Mouse (Mus musculus) lung, postnatal 25 days (tissue): ENCODE results near the gene Fbxo11.

ENCODE experiments used
- DNase-seq: peaks from one replicate; pipeline ENCODE4 v3.0.0; 2022; ENCODE audit warnings: low spot score

Fbxo11 gene

GRCm38 (mm10) chr17:88065031-88065800 is at the start of gene Fbxo11:
Gene Fbxo11, minus strand, starts transcription at chr17:88065291.
- no peak for DNase-seq

GRCm38 (mm10) chr17:88113883-88114229 is 48.8 kb upstream of the Fbxo11 start:
- DNase-seq, result no peak

DNA sequence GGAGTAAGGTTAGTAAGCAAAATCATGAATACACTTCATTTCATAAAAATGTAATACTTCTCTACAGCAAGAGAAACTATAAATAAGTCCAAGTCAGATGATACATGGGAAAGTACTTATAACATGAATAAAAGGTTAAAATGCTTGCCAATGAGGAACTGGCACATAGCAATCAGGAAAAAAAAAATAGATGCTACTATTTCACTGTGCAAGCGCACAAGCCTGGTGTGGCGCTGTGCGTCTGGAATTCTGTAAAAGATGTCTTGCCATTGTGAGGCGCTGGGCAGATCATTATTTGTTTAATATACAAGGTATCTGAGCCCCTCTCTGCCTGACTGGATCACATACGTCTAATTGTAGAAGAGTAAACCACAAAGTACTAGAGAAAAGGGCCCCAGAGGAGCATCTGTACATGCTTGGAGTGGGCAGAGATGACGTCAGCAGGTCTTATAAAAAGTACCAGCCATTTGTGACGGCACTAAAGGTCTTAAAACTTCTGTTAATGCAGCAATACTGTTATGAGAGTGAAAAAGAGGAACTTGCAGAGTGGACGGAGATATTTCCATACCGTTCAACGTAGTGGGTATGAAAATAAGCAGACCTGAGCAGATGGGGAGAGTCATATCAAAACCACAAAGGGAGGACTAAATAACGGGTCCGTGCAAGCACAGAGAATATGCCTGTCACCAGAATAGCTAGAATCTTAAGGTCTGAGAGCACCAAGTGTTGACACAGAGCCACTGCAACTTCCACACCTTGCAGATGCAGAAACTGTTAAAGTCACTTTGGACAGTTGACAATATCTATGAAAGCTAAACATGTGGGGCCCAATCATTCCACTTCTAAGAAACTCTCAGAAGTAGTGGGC is 48.2 kb upstream of the Fbxo11 start:
- peak; percentile 64 for DNase-seq

DNA sequence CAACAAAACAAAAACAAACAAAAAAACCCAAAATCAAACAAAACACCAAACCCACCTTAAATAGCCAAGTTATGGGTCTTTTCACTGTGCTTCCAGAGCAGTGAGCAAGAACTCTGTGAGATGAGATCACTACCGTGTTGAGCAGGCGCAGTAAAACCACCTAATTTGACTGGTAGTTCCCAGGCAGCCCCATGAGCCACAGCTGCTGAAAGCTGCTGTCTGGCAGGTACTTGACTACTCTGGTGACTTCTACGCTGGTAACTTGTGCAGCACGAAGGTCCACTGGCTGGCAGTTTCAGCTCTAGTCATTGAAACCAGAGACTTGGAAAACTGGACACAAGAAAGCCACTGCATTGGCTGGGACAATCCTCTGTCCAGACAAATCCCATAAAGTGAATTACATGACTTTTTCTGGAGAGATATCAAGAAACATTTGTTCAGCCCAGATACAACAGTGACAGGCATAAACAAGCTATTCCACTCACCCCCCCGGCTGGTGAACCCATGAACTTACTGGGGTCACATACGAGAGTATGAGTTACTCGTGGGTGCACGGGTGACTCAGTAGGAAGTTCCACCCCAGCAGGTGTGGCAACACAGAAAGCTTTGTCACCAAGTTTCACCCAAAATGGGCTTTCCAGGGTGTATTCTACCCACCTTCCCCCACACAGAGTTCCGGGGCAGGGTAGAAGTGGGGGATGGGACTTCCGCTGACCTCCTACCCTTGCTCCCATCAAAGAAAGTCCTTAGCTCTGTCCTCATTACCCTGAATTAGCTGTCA is 47.0 kb upstream of the Fbxo11 start:
- peak; percentile 16 for DNase-seq

DNA sequence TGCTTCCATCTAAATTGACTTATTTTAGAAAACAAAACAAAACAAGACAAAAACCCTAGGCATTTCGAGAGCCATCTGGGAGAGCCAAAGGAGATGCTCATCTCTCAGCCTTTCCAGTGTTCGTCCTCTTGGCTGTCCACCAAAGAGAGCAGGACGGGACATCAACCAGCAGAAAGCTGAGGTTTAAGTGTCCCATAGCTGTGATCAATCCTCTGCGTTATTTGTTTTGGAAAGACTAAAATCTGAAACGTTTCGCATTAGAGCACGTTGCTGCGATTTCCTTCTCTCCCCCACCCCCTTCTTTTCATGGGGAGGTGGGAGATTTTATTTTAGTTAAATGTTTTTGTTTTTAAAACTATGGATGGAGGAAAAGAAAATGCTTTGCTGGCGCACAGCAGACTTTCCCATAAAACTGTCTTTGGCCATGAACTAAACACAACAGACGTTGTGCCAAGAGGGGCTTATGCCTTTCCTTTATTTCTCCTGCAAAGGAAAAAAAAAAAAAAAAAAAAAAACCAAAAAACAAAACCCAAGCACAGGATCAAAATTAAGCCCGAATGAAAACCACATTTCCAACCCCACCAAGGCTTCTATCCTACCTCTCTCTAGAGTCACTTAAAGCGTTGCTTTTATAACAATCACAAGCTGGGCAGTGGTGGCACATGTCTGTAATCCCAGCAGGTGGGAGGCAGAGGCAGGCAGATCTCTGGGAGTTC is 46.1 kb upstream of the Fbxo11 start:
- DNase-seq, result no peak

DNA sequence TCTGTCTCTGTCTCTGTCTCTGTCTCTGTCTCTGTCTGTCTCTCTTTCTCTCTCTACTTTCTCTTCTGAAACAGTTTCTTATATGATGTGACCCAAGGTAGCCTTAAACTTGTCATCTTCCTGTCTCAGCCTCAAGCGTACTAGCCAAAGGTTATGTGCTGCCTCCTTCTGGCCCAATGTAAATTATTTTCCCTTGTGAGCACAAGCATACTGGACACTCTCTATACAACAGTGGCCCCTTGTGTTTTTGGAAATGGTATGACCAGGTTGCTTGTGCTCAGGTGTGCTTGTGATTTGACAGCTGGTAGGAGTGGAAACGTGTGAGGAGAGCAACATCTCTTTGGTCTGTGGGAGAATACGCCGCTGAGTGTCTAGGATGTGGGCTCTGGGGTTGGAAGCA is 42.6 kb upstream of the Fbxo11 start:
- DNase-seq, result no peak

- DNase-seq, result no peak
Observed at GRCm38 (mm10) chr17:88106365-88106764, 41.3 kb upstream of the Fbxo11 start.

DNA sequence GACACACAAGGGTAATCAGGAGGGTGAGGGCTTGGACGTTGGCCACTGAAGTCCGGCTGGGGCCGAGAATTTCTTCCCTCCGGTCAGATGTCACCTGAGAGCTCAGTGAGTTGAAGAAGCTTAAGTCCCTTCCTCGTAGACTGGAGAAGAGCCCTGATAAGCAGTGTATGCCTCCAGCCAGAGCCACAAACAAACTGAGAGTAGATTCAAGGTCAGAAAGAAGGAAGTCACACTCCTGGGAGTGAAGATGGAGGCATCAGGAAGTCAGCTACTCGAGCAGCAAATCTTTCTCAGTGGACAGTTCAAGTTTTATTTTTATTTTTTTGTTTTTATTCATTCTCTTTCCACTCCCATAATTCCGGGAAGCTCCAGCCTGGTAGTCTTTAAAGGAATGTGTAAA is 37.5 kb upstream of the Fbxo11 start:
- no peak for DNase-seq

DNA sequence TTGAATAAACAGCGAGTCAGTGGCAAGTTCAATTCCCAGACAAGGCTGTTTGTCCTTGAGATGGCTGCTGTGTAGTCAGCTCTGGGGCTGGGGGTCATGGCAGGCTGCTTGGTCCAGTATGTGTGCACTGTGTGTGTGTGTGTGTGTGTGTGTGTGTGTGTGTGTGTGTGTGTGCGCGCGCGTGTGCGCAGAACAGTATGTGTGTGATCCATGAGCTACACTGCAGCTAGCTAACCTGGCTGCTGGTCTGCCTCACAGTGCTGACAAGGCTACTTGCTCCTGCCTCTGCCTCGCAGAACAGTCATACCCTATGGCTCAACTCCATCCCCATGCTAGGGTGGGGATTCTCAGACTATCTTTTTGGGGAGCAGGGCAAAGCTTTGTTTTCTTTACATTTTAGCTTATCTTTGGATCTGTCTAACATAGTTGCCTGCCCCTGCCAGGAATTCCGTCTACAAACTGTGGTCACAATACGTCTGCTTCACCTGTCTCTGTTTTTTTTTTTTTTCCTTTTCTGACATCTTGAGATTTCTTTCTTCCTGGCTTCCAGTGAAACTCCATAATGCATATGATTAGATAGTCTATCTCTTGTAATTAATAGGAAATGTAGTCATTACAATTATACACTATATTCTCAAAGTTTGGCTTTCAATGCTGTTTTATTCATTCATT is 33.2 kb upstream of the Fbxo11 start:
- no peak for DNase-seq

DNA sequence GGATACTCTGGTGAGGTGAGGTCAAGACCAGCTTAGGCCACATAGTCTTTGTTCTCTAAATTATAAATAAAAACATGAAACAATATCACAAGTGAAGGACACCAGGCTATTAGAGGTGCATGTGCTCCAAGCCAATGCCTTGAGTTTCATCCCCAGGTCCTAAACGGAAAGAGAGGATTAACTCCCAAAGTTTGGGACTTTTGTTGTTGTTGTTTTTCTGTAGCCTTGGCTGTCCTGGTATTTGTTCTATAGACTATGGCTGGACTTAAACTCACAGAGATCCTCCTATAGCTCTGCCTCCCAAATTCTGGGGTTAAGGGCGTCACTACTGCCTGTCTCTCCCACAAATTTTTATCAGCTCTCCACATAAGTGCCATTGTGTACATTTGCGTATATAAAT is 32.5 kb upstream of the Fbxo11 start:
- no peak for DNase-seq

DNA sequence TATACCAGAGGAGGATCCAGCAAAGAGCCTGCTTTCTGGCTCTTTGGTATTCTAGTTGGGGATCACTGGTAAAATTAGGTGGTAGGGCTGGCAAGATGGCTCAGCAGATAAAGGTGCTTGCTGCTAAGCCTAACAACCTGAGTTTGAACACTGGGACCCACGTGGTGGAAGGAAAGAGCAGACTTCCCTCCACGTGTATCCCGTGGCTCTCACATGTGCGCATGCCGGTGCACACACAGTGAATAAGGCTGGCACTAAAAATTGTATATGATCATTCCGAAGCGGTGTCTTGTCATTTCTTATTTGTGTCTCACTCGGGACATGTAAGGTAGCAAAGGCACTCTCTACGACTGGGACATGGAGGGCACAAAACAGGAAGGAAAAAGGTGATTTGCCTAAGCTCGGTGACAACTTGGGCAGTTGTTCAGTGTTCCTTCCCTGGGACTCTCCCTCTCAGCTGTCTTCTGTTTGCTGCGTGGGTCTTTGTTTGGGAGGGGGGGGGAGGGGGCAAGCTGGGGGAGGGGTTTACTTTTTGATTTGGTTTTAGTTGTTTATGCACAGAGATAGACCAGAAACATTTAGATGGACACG is 31.8 kb upstream of the Fbxo11 start:
- DNase-seq, result no peak

GRCm38 (mm10) chr17:88095517-88096198 is 30.6 kb upstream of the Fbxo11 start:
- DNase-seq, result no peak

- no peak for DNase-seq
Observed at GRCm38 (mm10) chr17:88094327-88094726, 29.2 kb upstream of the Fbxo11 start.

DNA sequence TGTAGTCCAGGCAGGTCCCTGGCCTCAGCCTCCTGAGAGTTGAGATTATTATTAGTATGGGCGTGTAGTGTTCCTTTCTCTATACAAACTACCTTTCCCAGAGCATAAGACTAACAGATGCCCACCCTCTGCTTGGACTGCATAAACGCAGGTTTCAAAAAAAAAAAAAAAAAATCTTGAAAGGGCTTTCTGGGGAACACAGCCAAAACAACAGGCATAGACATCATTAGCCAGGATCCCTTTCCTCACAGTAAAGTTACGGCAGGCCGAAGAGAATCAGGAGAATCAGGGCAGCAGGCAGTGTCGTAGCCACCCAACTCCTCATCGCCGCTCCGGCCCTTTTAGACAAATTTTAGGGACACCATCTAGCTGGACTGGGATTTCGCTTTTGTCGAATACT is 28.7 kb upstream of the Fbxo11 start:
- no peak for DNase-seq

- DNase-seq, result no peak
Observed at GRCm38 (mm10) chr17:88085976-88086375, 20.9 kb upstream of the Fbxo11 start.

DNA sequence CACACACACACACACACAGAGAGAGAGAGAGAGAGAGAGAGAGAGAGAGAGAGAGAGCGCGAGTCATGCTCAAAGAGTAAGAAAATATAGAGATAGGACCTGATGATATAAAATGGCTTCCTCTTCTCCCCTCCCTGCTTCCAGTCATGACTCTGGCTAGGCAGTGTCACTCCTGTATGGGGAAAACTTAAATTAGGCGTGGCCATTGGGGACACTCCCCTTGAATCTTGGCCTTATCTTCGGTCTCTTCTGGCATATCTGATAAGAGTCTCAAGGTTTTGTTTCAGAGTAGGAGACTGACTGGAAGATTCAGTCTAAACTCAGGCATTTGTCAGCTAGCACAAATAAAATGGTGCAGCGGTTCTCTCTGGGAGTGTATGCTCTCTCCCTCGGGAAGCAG is 16.4 kb upstream of the Fbxo11 start:
- no peak for DNase-seq

DNA sequence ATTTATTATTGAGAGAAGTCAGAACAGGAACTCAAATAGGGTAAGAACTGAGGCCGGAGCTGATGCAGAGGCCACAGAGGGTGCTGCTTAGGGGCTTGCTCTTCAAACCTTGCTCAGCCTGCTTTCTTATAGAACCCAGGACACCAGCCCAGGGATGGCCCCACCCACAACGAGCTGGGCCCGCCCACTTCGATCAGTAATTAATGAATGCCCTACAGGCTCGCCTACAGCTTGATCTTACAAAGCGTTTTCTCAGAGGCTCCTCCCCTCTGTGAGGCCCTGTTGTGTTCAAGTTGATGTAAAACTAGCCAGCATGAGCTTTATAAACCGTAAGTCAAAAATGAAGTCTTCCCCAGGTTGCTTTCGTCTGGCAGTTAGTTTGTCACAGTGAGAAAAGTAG is 14.7 kb upstream of the Fbxo11 start:
- DNase-seq, result no peak

DNA sequence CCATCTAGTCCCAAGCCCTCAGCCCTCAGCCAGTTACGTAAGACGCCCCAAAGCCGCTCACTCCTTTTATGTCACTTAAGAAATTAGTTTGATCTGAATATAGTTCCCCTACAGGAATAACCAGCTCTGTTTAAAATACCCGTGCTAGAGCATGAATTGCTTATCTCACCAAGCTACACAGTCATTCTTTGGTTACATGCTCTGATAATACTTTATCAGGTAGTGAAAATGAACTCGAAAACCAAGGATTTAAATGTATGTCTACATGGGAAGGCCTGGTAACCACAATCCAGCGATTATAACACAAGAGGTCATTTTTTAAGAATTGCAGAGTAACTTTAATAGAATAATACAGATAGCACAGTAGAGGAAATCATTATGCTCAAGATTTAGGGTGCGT is 7.0 kb upstream of the Fbxo11 start:
- DNase-seq, result no peak

DNA sequence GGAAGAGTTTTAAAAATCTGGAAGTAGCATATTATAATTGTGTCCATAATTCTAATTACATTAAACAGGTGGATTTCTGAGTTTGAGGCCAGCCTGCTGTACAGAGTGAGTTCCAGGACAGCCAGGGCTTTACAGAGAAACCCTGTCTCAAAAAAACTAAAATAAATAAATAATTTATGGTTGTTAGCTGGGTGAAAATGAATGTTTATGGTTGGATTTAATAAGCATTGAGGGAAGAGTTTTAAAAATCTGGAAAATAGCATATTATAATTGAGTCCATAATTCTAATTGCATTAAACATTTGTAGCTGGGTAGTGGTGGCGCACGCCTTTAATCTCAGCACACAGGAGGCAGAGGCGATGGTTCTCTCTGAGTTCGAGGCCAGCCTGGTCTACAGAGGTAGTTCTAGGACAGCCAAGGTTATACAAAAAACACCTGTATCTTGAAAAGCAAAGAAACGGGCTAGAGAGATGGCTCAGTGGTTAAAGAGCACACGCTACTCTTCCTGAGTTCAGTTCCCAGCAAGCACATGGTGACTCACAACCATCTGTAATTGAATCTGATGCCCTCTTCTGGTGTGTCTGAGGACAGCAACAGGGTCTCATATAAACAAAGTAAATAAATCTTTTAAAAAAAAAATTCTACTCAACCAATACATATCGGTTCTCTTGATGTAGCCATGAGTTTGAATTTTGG is 3.1 kb upstream of the Fbxo11 start:
- DNase-seq, result no peak
